Mouse (Mus musculus): ENCODE measurements around the gene Ear1. TPM values are rescaled to one million over a fixed set of nuclear protein-coding genes. Genes with fewer than 3 reads are reported as not detected.
A peak's percentile ranks its signal among the peaks of the same experiment; 100 is the strongest.
"Not testable (repeated sequence)": the region's sequence is repeated elsewhere in the genome, so short reads cannot be mapped to it uniquely, and the experiment has no call there.

Ear1 gene
- 0.18 and 0.21 TPM in 2 replicates for polyA plus RNA-seq (2012; rRNA removed)

GRCm38 (mm10) chr14:43875417-43875816, at the start of gene Ear1:
Gene Ear1, minus strand, starts transcription at chr14:43875517.
- not testable (repeated sequence) for DNase-seq (ENCODE audit: low read depth)

GRCm38 (mm10) chr14:43924688-43925403, 49.5 kb upstream of the Ear1 start, which contains the start of gene Gm8113:
Gene Gm8113, plus strand, starts transcription at chr14:43925390.
- DNase-seq (ENCODE audit: low read depth) = peak; percentile 87
- peak; percentile 73 for TF ChIP-seq CTCF (IDR thresholded peaks at IDR 0.05; ENCODE audit: borderline replicate concordance, extremely low read depth, insufficient read depth, insufficient read length)

GRCm38 (mm10) chr14:43923459-43923858, 48.1 kb upstream of the Ear1 start, which contains the start of gene Ear10:
Gene Ear10, minus strand, starts transcription at chr14:43923559.
- DNase-seq (ENCODE audit: low read depth) = not testable (repeated sequence)

GRCm38 (mm10) chr14:43918214-43918613, 42.9 kb upstream of the Ear1 start:
- not testable (repeated sequence) for DNase-seq (ENCODE audit: low read depth)

- not testable (repeated sequence) for DNase-seq (ENCODE audit: low read depth)
Measured at GRCm38 (mm10) chr14:43898577-43898976, 23.3 kb upstream of the Ear1 start.

GRCm38 (mm10) chr14:43895357-43895756, 20.0 kb upstream of the Ear1 start:
- not testable (repeated sequence) for DNase-seq (ENCODE audit: low read depth)

GRCm38 (mm10) chr14:43891288-43891687, 16.0 kb upstream of the Ear1 start:
- not testable (repeated sequence) for DNase-seq (ENCODE audit: low read depth)

- not testable (repeated sequence) for DNase-seq (ENCODE audit: low read depth)
Measured at GRCm38 (mm10) chr14:43886235-43886634, 10.9 kb upstream of the Ear1 start.

GRCm38 (mm10) chr14:43879966-43880545, 4.7 kb upstream of the Ear1 start:
- DNase-seq (ENCODE audit: low read depth) = not testable (repeated sequence)

- not testable (repeated sequence) for DNase-seq (ENCODE audit: low read depth)
Measured at GRCm38 (mm10) chr14:43877789-43878188, 2.5 kb upstream of the Ear1 start.

- not testable (repeated sequence) for DNase-seq (ENCODE audit: low read depth)
Measured at GRCm38 (mm10) chr14:43874862-43875261, 455 bp downstream of the Ear1 start.

GRCm38 (mm10) chr14:43860522-43860921, 14.8 kb downstream of the Ear1 start:
- TF ChIP-seq CTCF (IDR thresholded peaks at IDR 0.05; ENCODE audit: borderline replicate concordance, extremely low read depth, insufficient read depth, insufficient read length) = peak; percentile 25; the same call in 1 of the 2 replicates
- DNase-seq (ENCODE audit: low read depth) = peak; percentile 42

- not testable (repeated sequence) for DNase-seq (ENCODE audit: low read depth)
Measured at GRCm38 (mm10) chr14:43859465-43859864, 15.9 kb downstream of the Ear1 start.

- DNase-seq (ENCODE audit: low read depth) = not testable (repeated sequence)
Measured at GRCm38 (mm10) chr14:43843949-43844573, 31.3 kb downstream of the Ear1 start.

GRCm38 (mm10) chr14:43840976-43841375, 34.3 kb downstream of the Ear1 start:
- not testable (repeated sequence) for DNase-seq (ENCODE audit: low read depth)

GRCm38 (mm10) chr14:43835366-43835765, 40.0 kb downstream of the Ear1 start:
- not testable (repeated sequence) for DNase-seq (ENCODE audit: low read depth)

- DNase-seq (ENCODE audit: low read depth) = not testable (repeated sequence)
Measured at GRCm38 (mm10) chr14:43830385-43830784, 44.9 kb downstream of the Ear1 start.

GRCm38 (mm10) chr14:43824176-43824575, 51.1 kb downstream of the Ear1 start:
- DNase-seq (ENCODE audit: low read depth) = not testable (repeated sequence)

- DNase-seq (ENCODE audit: low read depth) = not testable (repeated sequence)
Measured at GRCm38 (mm10) chr14:43821869-43822268, 53.4 kb downstream of the Ear1 start.

Data from brain, embryonic 14.5 days (tissue).